Mouse (Mus musculus) common myeloid progenitor, adult 5-6 weeks (primary cell): ENCODE data around the gene Ssxa1. TPM values are rescaled to one million over a fixed set of nuclear protein-coding genes. Genes with fewer than 3 reads are reported as not detected.
A peak's percentile ranks its signal among the peaks of the same experiment; 100 is the strongest.

ENCODE experiments used
- ATAC-seq: replicated peaks from 2 replicates; pipeline ENCODE4 v1.8.0; 2016; ENCODE audit warnings: low read depth, mild to moderate bottlenecking, moderate TSS enrichment, inconsistent platforms; ENCODE audit not compliant: poor library complexity, severe bottlenecking
- total RNA-seq: library from RNA; stranded (forward); fragments of 200-1000, 187-1606 nt; gene quantifications from 2 replicates; pipeline ENCODE4 v1.2.3, GENCODE M21; 2017

Ssxa1 gene
- not detected in 2 replicates for total RNA-seq

DNA sequence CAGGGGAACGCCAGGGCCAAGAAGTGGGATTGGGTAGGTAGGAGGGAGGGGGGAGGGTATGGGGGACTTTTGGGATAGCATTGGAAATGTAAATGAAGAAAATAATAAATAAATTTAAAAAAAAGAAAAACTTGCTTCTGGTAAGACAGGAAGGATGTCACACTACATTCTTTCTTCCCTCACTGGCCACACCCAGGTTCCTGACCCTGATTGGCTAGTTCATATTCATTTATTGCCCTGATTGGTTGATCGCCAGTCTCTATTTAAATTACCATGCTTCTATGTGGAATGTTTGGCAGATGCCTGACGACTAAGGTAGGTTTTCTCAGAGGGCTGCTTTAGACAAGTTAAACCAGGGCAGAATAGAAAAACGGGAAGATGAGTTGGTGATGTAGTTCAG is at the start of gene Ssxa1:
Gene Ssxa1, plus strand, starts transcription at position 301 of the 400 bp plus-strand sequence.
- no peak for ATAC-seq

DNA sequence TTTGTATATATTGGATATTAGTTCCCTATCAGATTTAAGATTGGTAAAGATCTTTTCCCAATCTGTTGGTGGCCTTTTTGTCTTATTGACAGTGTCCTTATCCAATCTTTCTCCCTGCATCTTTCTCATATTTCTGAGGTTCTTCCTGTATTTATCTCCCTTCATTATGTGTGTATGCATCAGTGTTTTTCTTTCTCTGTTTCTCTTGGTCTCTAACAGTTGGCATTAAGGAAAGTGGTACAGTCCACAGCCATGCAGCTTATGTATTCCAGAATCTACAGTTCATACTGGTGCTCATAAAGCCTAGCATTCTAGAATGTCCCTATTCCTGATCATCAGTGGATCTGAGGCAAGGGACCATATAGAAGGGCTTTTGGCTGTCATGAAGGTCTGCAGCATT is 47.5 kb upstream of the Ssxa1 start, which contains the start of gene Spaca5:
Gene Spaca5, plus strand, starts transcription at position 301 of the 400 bp plus-strand sequence.
- ATAC-seq: no peak

DNA sequence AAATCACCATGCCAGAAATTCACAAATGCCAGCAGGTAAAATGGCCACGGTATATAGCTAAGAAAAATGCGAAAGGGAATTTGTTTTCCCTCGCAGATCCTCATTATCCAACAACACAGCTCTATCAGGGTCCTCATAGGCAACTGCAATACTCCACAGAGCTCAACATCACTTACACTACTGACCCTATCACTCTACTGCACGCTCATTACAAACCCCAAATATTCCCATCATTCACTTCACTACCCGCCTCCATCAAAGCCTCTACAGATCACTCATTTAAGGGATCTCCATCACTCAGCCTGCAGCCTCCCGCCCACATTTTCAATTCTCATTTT is 27.0 kb upstream of the Ssxa1 start:
- ATAC-seq: no peak

DNA sequence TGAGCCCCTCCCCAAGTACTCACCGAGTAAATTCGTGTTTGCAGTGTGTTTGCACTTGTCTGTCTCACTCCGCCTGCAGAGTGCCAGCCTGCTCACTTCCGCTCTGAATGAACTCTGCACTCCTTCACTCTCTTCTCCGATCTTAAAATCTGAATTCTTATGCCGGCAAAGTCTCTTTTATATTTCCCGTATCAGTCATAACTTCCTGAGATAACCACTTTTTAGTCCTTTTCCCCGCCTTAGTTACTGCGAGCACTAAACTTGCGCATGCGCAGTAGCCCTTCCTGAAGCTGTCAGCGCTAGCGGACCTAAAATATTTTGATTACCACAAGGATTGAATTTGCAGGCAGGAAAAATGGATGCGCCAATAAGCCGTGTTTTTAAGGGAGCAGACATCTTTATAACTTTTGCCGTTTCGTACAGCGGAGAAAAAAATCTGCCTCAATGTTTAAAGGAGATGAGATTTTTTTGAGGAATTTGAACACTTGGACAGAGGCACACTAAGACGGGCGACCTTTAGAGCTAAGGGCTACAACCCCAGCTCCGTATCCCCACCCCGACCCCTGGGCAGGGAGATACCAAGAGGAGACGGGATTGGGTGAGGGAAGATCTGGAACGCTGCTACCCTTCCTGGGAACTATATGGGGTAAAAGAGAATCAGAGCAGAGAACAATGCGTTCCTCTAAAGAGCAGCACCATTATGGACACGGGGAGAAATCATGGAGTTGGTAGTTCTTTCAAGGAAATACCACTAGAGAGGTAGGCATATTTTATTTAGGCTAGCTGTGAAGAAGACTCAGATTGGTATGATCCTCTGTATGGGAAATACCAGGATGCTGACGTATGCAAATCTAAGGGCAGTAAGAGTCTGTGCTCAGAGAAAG is 26.4 kb upstream of the Ssxa1 start, which contains the start of gene Zfp300:
Gene Zfp300, minus strand, starts transcription at position 545 of the 884 bp plus-strand sequence.
- peak; percentile 90 for ATAC-seq

DNA sequence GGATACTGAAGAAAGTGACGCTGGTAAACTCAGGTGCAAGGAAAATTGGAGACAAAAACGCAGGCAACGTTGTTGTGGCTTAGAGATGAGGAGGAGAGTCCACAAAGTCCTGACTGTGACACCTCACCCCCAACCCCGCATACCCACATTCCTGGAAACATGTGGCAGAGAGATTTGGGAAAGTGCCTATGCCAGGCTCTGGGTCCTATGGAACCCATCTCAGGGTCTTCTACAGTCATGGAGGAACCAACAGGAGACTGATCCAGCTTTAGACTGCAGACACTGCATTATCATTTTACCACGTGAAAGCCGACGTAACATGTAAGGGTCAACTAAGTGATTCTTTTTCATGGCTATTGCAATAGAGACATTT is 25.8 kb upstream of the Ssxa1 start:
- ATAC-seq: no peak

DNA sequence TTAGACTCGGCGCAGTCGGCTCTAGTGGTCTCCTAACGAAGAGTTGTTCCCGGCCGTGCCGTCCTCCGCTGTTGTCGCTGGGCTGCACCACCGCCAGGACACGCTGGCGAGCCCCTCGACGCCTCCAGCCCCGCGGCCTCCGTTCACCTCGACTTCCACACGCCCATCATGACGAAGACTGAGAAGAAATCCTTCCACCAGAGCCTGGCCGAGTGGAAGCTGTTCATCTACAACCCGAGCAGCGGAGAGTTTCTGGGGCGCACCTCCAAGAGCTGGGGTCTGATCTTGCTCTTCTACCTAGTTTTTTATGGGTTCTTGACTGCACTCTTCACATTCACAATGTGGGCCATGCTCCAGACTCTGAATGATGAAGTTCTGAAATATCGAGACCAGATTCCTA is 31.1 kb downstream of the Ssxa1 start:
- peak; percentile 71; the same call in 1 of the 2 replicates for ATAC-seq

Other genes with a start within 250 kb of the Ssxa1 start
- not detected in 2 replicates for gene Timp1, start 245.7 kb upstream of the Ssxa1 start, total RNA-seq
- gene Syn1, start 194.8 kb upstream of the Ssxa1 start, total RNA-seq: not detected in 2 replicates
- 2.9 and 5.2 TPM in 2 replicates for gene Cfp, start 184.3 kb upstream of the Ssxa1 start, total RNA-seq
- gene Elk1, start 165.2 kb upstream of the Ssxa1 start, total RNA-seq: 2.9 and 4.3 TPM in 2 replicates
- 17.9 and 37.2 TPM in 2 replicates for gene Uxt, start 153.8 kb upstream of the Ssxa1 start, total RNA-seq
- gene Zfp182, start 53.5 kb upstream of the Ssxa1 start, total RNA-seq: 16.4 TPM in 2 replicates
- gene Spaca5, start 47.4 kb upstream of the Ssxa1 start, total RNA-seq: not detected in 2 replicates
- gene Zfp300, start 26.3 kb upstream of the Ssxa1 start, total RNA-seq: 0.19 and 3.1 TPM in 2 replicates
- gene Gm21876, start 59.8 kb downstream of the Ssxa1 start, total RNA-seq: not detected in 2 replicates